Mouse (Mus musculus): ENCODE measurements around the gene Gm973.

DNA sequence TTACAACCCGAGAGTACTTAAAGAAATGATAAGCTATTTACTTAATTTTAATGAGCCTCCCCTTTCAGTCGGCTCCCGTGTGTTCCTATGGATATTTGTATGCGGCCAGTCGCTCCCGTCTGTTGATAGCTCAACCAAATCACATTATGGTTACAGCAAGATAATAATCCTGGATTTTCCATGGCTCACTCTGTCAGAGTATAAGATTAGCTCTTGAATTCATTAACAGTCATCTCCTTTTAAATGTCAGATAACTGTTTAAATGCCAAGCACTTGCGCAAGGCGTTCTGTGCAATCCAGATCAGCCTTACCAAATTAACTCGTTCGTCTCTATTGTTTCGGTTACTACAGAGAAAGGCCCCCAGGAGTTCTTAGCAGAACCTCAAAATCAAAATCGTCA is 76.8 kb downstream of the Gm973 start:
- TF ChIP-seq CTCF (conservative IDR thresholded peaks at IDR 0.05; ENCODE audit: insufficient read depth, insufficient read length, low read depth, low read length) (no peak), POLR2A (IDR thresholded peaks at IDR 0.05; ENCODE audit: low read depth, low read length) (no peak)
